Mouse (Mus musculus): ENCODE measurements at regions not wholly inside any gene's neighbourhood (a gene's known extent, or its start where the extent isn't known, plus 50 kb on each side); places are given as distances from the start of the nearest gene placed in this dataset.
A peak's percentile ranks its signal among the peaks of the same experiment; 100 is the strongest.

DNA sequence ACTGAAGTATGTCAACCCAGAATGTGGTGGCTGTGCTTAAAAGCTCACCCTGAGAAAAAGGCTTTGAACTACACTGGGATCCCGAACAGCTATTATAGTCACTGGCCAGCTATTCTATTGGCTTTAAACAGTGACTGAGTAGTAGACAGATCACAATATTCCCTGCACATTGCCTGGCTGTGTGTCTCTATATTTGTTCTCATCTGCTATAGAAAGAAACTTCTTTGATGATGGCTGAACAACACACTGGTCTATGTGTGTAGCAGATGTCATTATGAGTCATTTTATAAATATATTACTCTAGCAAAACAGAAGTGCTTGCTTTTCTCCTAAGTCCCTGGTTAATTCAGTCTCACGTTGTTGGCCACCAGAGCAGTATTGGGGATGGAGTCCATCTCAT is 152.1 kb upstream of the Slco6d1 start:
- DNase-seq (ENCODE audit: low spot score in 2 of 2): no peak

DNA sequence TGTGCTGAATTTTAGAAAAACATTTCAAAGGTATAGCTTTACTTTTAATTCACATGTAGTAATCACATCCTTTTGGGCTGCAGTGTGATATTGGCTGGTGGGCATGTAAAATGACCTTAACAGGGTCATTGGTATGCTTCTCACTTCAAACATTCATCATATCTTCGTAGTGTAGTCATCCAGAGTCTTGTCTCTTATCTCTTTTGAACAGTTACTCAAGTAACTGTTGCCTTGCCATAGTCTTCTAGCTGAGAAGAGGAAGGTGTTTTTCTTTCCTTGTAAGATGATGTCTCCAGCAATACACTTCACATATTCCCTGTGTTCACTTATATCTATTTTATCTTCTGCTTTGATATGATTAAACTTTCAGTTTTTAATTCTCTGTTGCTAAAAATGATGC is 150.7 kb upstream of the Slco6d1 start:
- no peak for DNase-seq (ENCODE audit: low spot score in 2 of 2)

DNA sequence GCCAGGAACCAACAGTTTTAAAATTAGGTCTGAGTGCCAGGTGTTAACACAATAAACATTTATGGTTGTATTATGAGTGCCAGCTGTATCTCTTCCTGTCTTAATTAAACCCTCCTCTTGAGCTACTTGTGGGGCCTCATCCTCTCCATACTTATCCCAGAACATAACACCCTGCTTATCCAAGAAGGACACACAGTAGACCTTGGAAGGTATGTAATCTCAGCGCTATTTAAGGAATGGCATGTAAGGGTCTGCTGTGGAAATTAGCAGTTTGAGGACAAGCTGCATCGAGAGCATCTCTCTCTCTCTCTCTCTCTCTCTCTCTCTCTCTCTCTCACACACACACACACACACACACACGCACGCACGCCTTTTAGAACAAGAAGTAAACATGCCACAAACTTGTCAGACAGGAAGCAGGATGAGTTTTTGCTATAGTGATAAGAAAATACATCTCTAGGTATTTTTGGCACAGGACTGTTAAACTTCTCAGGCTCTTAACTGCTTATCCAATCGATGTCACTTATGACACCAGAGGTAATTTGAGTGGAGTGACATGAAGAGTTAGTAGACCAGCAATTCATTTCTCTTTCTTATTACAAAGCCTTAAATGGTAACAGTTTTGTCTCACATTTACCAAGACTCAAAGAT is 146.8 kb upstream of the Slco6d1 start:
- DNase-seq (ENCODE audit: low spot score in 2 of 2): no peak

DNA sequence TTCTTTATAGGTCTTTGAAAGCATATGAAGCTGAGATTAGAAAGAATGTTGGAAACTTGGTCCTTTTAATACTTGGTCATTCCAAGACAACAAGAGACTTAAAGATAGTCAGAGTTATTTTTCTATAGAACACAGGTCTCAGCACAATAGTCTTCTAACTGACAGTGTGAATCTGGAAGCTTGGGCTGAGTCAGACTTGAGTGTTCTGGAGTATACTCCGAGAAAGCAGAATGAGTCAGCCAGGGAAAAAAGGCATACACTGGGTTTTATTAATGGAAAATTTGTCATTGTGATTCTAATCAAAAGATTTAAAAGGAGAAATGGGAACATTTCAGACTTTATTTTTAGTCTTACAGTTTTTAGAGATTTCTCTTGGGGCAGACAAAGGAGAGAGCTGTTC is 145.4 kb upstream of the Slco6d1 start:
- DNase-seq (ENCODE audit: low spot score in 2 of 2): no peak

DNA sequence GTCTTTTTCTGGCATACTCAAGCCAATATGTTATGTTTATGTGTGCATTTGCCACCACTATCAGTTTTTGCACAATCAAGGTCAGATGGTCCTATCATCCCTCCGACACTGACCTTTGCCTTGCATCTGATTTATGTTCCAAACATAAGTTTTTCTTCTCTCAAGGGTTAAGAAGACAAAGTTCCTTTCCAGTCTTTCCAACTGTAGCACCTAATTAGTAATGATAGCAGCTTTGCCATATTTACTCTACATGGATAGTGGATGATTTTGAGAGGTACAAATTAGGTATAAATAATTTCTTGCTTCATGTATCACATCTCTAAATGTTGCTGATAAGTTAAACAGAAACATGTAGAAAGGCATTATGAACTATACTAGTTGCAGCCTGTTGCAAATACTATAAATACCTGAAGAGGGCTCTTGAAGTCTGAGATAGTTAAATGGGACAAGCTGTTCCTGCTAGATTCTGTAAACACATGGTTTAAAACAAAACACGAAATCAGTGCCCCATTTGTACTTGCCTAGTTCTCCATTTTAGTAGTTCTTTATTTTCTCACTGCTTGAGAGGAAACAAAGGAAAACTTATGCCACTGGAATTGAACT is 141.4 kb upstream of the Slco6d1 start:
- no peak for DNase-seq (ENCODE audit: low spot score in 2 of 2)

DNA sequence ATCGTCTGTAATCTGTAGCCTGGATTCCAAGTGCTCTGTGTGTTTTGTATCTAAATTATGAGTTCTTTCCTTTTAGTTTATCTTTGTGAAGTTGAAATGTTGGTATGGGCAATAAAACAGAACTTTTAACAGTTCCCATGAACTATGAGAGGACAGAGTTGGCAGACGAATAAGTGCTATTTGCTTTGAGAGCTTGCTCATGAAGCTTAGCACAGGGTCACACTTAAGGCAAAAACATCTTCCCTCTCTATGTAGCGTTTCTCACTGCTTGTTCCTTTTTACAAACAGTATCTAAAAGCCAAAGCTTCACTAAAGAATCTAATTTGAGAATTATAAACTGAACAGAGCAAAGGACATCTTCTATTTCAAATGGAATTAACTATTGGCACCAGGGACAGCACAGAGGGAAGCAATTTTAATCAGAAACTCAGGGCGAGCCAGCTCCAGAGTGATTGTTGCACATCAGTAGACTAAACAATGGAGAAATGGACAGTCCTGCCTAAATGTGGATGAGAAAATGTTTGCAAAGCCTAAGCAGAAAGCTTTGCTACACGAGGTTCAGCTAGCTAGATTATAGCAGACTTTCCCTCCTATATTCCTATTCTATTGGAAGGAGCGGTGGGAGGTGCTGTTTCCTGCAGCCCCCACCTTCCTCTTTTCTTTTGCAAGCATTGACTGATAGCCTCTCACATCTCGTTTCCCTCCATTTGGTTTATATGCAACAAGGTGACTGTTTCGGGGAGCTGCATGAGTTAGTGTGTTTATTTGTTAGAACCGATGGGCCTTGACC is 140.5 kb upstream of the Slco6d1 start:
- DNase-seq (ENCODE audit: low spot score in 2 of 2): no peak

DNA sequence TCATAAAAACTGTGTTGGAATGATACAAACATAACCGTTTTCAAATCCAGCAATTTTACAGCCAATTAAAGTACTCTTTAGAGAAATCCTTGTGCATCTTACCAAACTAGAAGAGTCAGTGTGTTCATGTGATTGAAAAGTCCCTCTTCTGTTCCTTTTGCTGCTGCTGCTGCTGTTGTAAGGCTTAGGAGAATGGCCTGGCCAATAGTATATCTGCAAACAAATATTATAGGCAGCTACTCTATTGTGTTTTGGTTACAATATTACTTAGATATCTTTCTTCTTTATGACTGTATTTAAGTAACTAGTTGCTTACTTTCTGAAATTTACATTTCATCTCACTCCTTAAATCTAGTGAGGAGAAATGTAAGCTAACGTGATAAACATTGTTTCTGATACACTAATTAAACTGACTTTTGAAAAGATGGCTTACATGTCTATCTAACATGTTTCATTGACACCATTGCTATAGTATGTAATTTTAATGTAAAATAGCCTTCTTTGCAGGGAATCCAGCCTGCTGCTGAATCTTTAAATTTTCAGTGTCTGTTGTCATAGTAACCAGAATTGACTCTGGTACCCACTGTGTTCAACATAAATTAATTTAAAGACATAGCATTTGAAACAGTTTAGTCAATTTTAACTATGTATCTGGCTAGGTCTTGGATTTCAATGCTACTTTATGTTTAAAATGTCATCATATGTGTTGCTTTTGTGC is 139.7 kb upstream of the Slco6d1 start:
- no peak for DNase-seq (ENCODE audit: low spot score in 2 of 2)

DNA sequence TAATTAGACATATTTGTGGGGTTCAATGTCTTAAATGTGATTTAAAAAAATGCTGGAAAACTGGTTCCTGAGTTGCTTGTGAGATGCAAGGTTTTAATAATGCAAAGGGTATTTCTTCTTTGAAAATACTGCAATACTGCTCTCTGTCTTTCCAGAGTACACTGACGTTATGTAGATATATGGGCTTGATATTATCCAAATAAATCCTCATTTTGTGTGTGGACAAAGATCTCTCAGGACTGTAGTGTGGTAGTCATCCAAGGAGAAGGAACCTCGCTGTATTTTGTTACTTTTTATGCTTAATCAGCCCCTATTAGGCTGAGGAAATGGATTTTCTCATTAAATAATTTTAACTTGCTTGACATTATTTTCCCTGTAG is 139.2 kb upstream of the Slco6d1 start:
- DNase-seq (ENCODE audit: low spot score in 2 of 2): no peak

DNA sequence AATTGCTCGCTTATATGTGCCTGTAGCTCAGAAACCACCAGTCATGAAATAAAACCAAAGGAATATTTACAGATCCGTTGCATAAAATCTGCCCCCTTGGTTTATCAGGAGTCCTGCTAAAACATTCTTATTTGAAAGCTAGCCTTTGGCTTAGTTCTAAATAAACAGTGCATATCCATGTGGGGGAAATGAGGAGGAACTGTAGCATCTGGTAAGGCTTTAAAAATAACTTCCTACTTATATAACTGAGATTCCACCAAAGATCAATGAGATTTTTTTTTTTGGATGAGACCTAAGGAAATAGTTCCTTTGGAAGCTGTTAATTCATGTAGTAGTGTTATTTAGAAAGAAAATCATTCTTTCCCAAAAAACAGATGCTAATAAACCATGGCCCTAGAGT is 117.8 kb upstream of the Slco6d1 start:
- DNase-seq (ENCODE audit: low spot score in 2 of 2): no peak

DNA sequence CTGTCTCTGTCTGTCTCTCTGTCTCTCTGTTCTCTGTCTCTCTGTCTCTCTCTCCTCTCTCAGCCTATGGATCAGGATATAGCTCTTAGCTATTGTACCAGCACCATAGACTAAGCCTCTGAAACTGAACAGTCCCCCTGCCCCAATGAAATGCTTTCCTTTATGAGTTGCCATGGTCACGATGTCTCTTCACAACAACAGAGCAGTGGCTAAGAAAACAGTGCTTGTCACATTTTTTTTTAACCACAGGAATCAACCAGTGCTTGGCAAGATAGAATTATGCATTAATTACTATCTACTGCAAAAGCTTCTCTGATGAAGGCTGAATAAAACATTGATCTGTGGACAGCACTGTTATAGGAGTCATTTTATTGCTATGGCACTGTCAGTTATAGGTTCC is 114.6 kb upstream of the Slco6d1 start:
- no peak for DNase-seq (ENCODE audit: low spot score in 2 of 2)

DNA sequence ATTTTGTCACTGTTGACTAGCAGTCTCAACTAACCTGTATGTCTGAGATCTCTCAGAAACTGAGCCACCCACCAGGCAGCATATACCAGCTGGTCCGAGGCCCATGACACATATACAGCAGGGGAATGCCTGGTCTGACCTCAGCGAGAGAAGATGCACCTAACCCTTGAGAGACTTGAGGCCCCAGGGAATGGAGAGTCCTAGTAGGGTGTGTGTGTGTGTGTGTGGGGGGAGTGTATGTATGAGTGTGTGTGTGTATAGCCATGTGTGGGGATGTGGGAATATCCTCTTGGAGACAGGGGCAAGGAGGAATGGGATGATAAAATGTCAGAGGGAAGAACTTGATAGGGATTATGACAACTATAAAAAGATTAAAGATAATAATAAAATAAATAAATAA is 113.4 kb upstream of the Slco6d1 start:
- DNase-seq (ENCODE audit: low spot score in 2 of 2): no peak

DNA sequence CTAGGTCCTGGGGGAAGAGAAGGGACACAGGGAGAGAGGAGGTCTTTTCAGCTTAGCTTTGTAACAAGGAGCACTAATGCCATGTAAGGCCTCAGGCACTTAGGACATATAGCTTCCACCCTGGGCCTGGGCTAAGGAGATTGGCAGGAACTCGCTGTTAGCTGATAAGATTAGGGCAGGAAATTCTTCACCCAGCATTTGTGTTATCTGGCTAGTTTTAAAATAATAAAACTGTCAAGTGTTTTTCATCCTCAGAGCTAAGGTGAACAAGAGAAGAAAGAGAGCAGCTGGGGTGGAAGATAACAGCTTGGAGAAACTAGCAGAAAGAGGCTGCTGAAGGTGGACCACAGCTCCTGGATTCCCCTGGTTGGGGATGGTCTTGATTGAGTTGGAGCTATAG is 111.0 kb upstream of the Slco6d1 start:
- no peak for DNase-seq (ENCODE audit: low spot score in 2 of 2)

DNA sequence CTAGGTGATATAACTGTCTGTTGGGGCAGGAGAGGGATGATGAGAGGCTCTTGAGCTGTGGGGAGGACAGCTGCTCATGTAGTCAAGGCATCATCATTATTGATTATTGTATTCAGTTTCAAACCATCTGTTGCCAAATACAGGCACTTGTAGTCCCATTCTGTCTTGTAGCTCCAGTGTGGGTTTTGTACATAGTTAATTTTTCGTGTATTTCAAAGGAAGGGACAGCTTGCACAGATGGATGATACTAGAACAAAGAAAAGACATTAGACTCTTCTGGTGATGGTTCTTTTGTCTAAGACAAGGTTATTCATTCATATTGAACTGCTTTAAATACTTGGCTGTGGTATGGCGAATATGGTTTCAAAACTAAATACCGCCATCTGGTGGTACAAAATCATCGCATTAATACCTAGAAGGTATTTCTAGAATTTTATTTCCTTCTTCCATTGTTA is 70.8 kb upstream of the Slco6d1 start:
- peak; percentile 14 to 82 for DNase-seq (ENCODE audit: low spot score in 2 of 2)

DNA sequence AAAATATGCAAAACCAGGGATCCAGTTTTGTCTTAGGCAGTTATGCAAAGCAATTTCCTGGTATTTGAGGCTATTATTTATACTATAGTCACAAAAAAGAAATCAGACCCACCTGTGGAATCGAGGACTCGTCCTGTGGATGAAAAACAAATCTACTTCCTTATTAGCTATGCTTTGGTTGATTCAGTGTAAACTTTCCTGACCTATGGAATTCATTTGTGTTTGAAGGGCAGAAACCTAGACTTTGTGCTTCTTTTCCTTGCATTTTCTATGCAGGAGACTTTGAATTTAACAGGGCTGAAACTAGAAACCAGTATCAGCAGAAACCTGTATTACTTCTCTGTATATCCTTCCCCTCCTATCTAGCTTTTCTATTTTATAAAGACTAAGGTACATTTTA is 70.2 kb upstream of the Slco6d1 start:
- DNase-seq (ENCODE audit: low spot score in 2 of 2): no peak

DNA sequence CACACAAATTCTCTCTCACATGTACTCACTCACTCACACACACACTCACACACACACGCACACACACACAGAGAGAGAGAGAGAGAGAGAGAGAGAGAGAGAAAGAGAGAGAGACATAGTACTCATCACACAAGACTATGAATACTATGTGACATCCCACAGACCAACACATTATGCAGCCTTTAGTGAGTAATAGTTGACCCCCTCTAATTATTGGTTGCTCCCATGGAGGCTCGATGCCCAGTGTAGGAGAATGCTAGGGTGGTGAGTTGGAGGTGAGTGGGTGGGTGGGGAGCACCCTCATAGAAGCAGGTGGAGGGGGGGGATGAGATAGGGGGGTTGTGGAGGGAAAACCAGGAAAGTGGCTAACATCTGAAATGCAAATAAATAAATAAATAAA is 69.4 kb upstream of the Slco6d1 start:
- DNase-seq (ENCODE audit: low spot score in 2 of 2): no peak
